Mouse (Mus musculus): ENCODE results near the gene Atxn1.

The Atxn1 gene

GRCm38 (mm10) chr13:45963497-45964330 lies 1.1 kb downstream of the Atxn1 start:
- DNase-seq (ENCODE audit: extremely low spot score, low read depth, low spot score): no peak

- no peak for DNase-seq (ENCODE audit: extremely low spot score, low read depth, low spot score)
These were observed 2.0 kb downstream of the Atxn1 start for GRCm38 (mm10) chr13:45962776-45963175.

- no peak for DNase-seq (ENCODE audit: extremely low spot score, low read depth, low spot score)
These were observed 2.8 kb downstream of the Atxn1 start for GRCm38 (mm10) chr13:45961871-45962630.

- DNase-seq (ENCODE audit: extremely low spot score, low read depth, low spot score): no peak
These were observed 4.4 kb downstream of the Atxn1 start for GRCm38 (mm10) chr13:45960311-45960965.

GRCm38 (mm10) chr13:45958306-45958705 lies 6.5 kb downstream of the Atxn1 start:
- no peak for DNase-seq (ENCODE audit: extremely low spot score, low read depth, low spot score)

GRCm38 (mm10) chr13:45957629-45958028 lies 7.2 kb downstream of the Atxn1 start:
- DNase-seq (ENCODE audit: extremely low spot score, low read depth, low spot score): no peak

GRCm38 (mm10) chr13:45956287-45956686 lies 8.5 kb downstream of the Atxn1 start:
- DNase-seq (ENCODE audit: extremely low spot score, low read depth, low spot score): no peak

- no peak for DNase-seq (ENCODE audit: extremely low spot score, low read depth, low spot score)
These were observed 9.3 kb downstream of the Atxn1 start for GRCm38 (mm10) chr13:45955370-45956055.

- no peak for DNase-seq (ENCODE audit: extremely low spot score, low read depth, low spot score)
These were observed 11.7 kb downstream of the Atxn1 start for GRCm38 (mm10) chr13:45953098-45953497.

GRCm38 (mm10) chr13:45951071-45951645 lies 13.7 kb downstream of the Atxn1 start:
- DNase-seq (ENCODE audit: extremely low spot score, low read depth, low spot score): no peak

GRCm38 (mm10) chr13:45950355-45950861 lies 14.4 kb downstream of the Atxn1 start:
- no peak for DNase-seq (ENCODE audit: extremely low spot score, low read depth, low spot score)

- no peak for DNase-seq (ENCODE audit: extremely low spot score, low read depth, low spot score)
These were observed 18.7 kb downstream of the Atxn1 start for GRCm38 (mm10) chr13:45946136-45946535.

- no peak for DNase-seq (ENCODE audit: extremely low spot score, low read depth, low spot score)
These were observed 22.5 kb downstream of the Atxn1 start for GRCm38 (mm10) chr13:45942337-45942736.

GRCm38 (mm10) chr13:45940714-45941113 lies 24.1 kb downstream of the Atxn1 start:
- no peak for DNase-seq (ENCODE audit: extremely low spot score, low read depth, low spot score)

GRCm38 (mm10) chr13:45939561-45939960 lies 25.2 kb downstream of the Atxn1 start:
- no peak for DNase-seq (ENCODE audit: extremely low spot score, low read depth, low spot score)

- peak; percentile 28 for DNase-seq (ENCODE audit: extremely low spot score, low read depth, low spot score)
These were observed 26.7 kb downstream of the Atxn1 start for GRCm38 (mm10) chr13:45938083-45938482.

GRCm38 (mm10) chr13:45936765-45937164 lies 28.0 kb downstream of the Atxn1 start:
- DNase-seq (ENCODE audit: extremely low spot score, low read depth, low spot score): no peak

GRCm38 (mm10) chr13:45935798-45936197 lies 29.0 kb downstream of the Atxn1 start:
- no peak for DNase-seq (ENCODE audit: extremely low spot score, low read depth, low spot score)

- no peak for DNase-seq (ENCODE audit: extremely low spot score, low read depth, low spot score)
These were observed 30.0 kb downstream of the Atxn1 start for GRCm38 (mm10) chr13:45934841-45935240.

GRCm38 (mm10) chr13:45934085-45934484 lies 30.7 kb downstream of the Atxn1 start:
- no peak for DNase-seq (ENCODE audit: extremely low spot score, low read depth, low spot score)
